Mouse (Mus musculus): ENCODE measurements at regions not wholly inside any gene's neighbourhood (a gene's known extent, or its start where the extent isn't known, plus 50 kb on each side); places are given as distances from the start of the nearest gene placed in this dataset.

DNA sequence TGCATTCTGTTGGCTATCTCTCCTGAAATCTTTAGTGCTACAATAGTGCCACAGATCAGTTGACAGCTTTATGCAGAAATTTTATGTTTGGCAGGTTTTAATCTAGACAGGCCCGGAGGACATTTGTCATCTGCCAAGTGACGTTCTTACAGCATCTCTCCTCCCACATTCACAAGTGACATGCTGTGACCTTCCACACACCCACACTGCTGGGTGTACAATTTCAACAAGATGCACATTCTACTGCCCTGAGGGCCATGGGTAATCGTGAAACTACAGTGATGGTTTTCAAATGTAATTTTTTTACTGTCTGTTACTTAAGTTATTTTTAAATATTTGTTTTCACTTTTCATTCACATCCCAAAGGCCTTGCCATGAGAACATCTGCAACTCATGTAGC lies 639.2 kb upstream of the Gm11114 start:
- 44% methylated on average over 3 of the region's 3 CpGs for WGBS
- no peak for DNase-seq (ENCODE audit: low read depth, low spot score)

DNA sequence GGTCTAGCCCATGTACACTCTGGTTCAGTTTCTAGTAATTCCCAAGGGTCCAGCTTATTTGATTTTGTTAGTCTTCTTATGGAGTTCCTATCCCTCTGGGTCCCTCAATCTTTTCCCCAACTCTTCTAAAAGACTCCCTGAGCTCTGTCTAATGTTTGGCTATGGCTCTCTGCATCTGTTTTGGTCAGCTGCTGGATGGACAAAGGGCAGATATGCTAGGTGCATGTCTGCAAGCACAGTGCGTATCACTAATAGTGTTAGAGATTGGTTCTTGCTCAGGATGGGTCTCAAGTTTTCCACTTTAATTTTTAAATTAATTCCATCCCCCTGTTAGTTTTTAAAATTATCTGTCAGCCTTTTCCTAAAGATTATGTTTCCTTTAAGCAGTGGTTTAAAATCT lies 634.2 kb upstream of the Gm11114 start:
- WGBS, result 93% methylated on average over 1 of the region's 1 CpGs

DNA sequence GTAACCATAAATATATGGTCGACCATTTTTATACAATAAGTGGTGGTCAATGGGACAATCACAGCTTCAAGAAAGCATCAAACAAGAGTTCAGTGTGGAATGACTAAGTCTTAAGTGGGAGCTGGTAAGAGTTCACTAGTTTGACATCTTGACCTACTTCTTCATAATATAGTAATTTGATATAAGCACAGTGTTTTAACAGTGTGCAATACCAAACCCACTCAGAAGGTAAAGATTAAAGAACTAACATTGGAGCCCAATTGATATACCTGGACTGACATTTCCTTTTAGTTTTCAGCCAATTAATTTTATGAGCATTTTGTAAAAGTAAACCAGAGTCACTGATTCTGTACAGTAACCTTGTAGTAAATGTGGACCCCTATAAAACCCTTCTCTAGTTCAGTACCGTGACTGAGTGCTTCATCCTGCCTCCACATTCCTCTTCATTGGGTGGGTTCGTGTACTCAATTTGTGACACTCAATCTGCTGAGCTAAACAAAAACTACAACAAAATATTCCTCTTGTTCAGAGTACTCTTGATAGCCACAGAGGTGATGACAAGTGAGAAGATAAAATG lies 593.9 kb upstream of the Gm11114 start:
- WGBS, result 64% methylated on average over 3 of the region's 3 CpGs

More for the DNA sequence above, 634.2 kb upstream of the Gm11114 start:
- DNase-seq (ENCODE audit: low read depth, low spot score), result no peak

DNA sequence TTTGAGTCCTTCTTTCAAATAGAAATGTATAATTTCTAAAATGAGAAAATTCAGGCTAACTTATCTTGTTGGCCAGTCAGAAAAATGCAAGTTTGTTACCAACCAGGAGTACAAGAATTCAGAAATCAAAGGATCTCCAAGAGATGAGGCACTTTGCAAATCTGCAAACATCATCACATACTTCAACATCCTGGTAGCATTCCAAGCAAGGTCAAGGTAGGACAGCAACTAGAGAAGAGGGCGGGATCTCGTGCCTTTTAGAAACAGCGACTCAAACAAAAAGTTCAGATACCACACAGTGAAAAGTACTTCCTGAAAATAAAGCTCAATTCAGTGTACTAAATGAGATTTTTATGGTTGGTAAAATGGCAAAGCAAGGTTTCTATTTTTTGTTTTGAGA lies 593.2 kb upstream of the Gm11114 start:
- WGBS, result 45% methylated on average over 3 of the region's 3 CpGs
- DNase-seq (ENCODE audit: low read depth, low spot score), result no peak

More for the DNA sequence above, 593.9 kb upstream of the Gm11114 start:
- no peak for DNase-seq (ENCODE audit: low read depth, low spot score)

DNA sequence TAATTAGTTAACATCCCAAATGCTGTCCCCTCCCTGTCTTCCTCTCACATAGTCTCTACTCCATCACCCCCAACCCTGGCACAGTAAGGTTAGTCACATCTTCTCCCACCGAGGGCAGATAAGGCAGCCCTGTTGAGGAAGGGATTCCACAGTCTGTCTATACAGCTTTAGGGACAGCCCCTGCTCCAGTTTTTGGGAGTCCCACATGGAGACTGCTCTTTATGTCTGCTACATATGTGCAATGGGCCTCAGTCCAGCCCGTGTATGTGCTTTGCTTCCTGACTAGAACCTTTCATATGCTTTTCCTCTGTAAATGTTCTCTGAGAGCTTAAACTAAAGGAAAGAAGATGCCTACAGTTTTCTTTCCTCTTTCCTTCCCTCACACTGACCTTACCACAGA lies 592.1 kb upstream of the Gm11114 start:
- WGBS, result 74% methylated on average over 2 of the region's 2 CpGs
- DNase-seq (ENCODE audit: low read depth, low spot score), result no peak

DNA sequence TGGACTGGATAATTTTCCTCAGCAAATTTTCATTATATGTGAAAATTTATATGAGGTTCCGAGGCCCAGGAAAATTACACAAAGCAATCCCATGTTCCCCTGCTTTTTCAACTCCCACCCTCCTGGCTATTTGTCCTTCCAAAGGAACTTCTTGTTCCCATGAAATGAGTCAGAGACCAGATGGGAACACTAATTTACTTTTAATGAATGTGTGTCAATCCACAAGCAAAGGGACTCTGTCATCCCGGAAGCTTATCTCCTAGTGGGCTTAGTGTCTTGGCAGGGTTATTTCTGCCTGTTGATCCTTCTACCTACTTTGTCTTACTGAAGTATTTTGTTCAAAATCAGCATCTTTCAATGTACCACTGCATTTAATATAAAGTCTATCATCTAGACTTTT lies 573.3 kb upstream of the Gm11114 start:
- DNase-seq (ENCODE audit: low read depth, low spot score), result no peak
- 75% methylated on average over 2 of the region's 2 CpGs for WGBS

DNA sequence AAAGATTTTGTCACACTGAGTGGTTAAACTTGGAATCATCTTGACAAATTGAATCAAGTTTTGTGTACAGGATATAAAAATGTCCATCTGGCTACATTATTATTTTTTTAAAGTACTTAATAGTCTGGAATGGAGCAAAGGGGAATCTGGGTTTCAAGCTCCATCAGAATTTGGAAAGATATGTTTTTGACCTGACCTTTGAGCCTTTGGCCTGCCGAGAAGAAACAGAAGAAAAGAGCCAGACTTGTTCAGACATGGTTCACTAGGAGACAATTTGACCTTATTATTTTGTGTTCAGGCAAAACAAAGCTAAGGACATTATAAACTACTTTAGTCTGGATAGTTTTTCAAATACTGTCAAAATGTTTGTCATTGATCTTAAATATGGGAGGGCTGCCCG lies 572.2 kb upstream of the Gm11114 start:
- DNase-seq (ENCODE audit: low read depth, low spot score), result no peak
- 62% methylated on average over 2 of the region's 2 CpGs for WGBS

DNA sequence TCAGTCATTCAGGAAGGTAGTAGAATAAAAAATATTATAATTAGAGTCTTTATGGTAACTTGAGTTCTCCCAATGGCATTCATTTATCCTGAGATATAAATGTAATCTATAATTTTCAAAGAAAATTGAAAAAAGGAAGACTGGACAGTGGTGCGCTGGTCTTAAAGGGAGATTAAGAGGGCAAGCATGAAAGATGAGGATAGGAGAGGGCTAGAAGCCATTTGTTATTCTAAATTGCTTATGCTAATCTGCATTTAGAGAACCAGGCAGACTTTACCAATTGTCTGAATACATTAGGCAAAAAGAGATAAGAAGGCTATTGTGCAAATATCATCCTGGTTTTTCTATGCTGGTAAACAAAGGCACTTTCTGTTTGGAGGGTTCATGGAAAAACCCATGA lies 558.2 kb upstream of the Gm11114 start:
- 87% methylated on average over 1 of the region's 1 CpGs for WGBS

DNA sequence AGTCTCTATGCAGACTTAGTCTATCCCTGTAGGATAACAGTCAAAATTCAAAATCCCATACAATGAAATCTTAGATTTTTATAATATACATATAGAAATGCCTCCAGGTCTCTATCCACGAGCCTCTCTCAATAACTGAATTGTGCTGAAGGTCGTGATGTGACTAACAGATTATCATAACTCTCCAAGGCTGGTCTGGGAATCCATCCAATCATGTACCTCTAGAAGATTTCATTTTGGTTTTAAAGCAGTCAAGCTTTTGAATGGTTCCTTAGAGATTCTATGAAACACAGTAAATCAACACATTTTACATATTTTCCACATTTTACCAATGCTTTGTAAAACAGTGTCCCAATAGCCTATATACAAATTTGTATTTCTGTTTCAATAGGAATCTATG lies 557.7 kb upstream of the Gm11114 start:
- 57% methylated on average over 2 of the region's 2 CpGs for WGBS
- DNase-seq (ENCODE audit: low read depth, low spot score), result no peak

More for the DNA sequence above, 558.2 kb upstream of the Gm11114 start:
- DNase-seq (ENCODE audit: low read depth, low spot score), result no peak

DNA sequence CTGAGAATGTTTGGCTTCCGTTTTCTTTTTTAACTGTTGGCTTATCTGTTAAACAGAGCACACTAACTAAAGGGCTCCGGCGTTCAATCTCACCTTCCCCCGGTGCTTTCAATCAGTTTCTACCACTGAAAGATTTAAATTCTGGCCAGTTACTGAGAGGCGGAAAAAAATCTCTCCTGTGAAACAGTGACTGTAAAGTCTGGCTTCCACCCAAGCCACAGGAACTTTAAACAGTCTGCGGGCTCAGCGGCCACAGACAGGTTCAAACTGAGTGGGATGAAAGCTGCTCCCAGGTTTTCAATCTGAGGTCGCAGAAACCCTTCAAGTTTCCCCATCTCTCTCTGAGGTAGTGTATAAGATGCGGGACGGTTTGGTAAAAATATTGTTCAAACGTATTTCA lies 538.2 kb upstream of the Gm11114 start:
- WGBS, result 60% methylated on average over 11 of the region's 11 CpGs
- no peak for DNase-seq (ENCODE audit: low read depth, low spot score)

DNA sequence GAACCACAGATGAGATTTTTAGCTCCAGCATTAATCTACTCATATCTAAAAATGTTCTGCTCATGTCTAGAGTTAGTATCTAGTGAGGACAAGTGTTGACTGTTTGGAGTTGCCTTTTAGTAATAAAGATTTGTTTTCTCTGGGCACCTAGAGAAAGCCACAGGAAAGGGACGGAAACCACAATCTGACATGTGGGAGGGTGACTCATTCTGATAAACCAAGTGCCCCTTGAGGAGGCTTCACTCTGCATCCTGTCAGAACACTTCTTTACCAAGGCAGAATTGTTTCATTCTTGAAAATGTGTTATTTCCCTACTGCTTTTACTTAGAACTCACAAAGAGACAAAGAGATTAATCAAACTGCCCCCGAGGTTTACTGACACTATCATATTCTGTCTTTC lies 537.4 kb upstream of the Gm11114 start:
- 65% methylated on average over 2 of the region's 2 CpGs for WGBS
- no peak for DNase-seq (ENCODE audit: low read depth, low spot score)

DNA sequence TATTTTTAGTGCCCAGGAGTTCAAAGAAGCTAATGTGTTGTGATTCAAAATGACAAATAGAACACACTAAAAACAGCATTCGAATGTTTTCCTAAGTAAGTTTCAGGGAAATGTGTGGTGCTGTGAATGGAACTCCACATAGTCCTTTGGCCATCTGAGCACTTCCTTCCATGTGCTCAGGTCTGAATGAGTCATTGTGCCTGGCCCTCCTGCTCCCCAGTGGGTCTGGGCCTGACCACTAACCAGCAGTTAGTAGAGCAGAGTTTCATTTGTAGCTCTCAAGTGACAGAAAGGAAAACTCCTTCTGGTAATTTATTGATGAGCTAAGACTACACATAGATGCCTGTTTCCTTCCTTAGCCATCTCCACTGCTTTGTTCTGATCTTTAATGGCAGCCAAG lies 533.4 kb upstream of the Gm11114 start:
- DNase-seq (ENCODE audit: low read depth, low spot score), result no peak
- 83% methylated on average over 1 of the region's 1 CpGs for WGBS

DNA sequence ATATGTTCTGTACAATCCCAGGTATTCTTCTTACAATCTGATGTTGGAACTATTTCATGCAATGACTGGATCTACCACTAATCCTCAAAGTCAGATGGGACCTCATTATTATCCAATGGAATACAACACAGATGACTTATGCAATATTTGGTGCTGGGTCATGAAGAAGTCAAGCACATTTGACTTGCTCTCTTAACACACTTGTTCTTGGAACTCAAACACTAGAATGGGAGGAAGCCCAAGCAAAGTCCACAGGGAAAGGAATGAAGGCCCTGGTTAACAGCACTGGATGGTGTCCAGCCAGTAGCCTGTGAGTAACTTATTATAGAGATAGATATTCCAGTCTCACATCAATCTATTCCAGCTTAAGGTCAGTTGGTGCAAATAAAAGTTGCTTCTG lies 486.8 kb upstream of the Gm11114 start:
- DNase-seq (ENCODE audit: low read depth, low spot score), result no peak

DNA sequence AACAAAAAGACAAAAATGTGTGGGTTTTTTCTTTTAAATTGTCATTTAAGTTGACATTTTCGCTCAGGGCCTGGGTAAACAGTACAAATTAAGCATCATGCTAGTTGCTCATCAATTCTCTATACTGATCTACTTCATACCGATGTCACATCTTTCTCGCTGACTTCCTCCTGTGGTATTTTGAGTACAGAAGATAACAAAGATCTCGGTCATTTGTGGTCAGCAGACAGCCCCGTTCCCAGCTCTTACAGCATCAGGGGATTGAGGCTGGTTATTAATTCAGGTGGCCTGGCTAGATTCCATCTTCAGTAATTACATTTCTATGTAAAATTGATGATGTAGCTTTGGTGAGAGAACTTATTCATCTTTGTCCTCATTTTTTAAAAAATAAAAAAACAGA lies 483.6 kb upstream of the Gm11114 start:
- WGBS, result 82% methylated on average over 5 of the region's 5 CpGs
- no peak for DNase-seq (ENCODE audit: low read depth, low spot score)

DNA sequence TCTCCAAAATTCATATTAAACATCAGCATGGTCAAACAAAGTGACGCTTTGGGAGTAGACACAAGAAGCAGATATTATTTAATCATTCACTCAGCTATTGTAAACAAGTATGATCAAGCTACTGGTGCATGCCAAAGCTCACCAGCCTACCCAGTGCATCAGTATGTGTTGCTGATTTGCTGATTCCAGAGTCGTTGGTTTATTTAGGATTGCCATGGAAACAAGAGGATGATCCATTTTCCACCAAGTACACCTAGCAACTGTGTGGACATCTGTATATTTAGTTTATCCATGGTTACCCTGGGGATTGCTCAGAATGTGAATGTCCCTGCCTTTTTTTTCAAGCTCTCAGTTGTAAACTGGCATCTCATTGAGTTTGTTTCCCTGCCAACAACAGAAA lies 481.9 kb upstream of the Gm11114 start:
- WGBS, result 46% methylated on average over 2 of the region's 2 CpGs
- no peak for DNase-seq (ENCODE audit: low read depth, low spot score)

DNA sequence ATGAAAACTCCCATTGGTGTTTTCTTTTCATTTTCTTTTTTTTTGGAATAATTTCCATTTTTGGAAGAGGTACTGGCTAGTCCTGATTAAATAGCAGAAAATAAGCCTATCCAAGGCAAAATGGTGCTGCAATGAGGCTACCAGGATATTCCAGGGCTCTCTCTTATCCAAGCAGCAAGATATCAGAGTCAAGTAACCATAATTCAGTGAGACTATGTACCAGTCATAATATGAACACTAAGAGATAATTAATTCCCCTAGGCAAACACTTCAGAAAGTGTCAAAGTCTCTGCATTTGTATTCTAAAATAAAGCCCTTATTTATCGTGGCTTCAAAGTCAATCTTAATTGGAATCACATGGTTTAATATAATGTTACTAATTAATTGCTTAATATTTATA lies 475.1 kb upstream of the Gm11114 start:
- no peak for DNase-seq (ENCODE audit: low read depth, low spot score)
- WGBS, result 88% methylated on average over 1 of the region's 1 CpGs

DNA sequence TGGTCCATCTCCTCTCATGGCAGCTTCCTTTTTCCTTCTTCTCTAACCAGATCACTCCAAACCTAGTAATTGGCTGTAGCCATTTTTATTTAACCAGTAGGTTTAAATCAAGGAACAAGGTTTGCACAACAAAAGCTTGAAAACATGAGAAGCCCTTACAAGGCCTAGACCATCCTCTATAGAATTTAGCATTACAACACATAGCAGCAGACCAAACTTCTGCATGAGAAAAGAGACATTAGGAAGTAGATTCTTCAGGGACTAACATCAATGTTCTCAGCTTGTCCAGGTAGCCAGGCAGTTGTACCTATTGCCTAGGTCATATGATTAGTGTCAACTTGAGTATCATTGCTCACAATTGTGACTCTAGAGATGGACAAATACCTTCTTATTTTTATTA lies 468.6 kb upstream of the Gm11114 start:
- no peak for DNase-seq (ENCODE audit: low read depth, low spot score)

DNA sequence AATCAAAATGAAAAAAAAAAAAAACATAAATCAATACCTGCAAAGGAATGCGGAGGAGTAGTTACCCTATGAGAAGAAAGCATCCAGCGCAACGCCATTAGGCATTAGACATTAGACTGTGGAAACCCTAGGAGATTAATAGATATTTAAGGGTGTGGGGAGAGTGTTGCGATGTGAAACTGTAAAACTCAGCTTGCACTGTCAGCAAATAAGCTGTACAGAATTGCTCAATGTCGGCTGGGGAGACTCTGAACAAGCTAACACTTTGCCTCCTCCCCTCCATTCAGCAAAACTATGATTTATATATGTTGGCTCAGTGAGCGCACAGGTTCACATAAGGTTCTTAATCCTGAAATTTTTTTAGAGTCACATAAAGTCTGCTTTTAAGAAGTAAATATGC lies 451.0 kb upstream of the Gm11114 start:
- no peak for DNase-seq (ENCODE audit: low read depth, low spot score)
- 57% methylated on average over 6 of the region's 6 CpGs for WGBS

DNA sequence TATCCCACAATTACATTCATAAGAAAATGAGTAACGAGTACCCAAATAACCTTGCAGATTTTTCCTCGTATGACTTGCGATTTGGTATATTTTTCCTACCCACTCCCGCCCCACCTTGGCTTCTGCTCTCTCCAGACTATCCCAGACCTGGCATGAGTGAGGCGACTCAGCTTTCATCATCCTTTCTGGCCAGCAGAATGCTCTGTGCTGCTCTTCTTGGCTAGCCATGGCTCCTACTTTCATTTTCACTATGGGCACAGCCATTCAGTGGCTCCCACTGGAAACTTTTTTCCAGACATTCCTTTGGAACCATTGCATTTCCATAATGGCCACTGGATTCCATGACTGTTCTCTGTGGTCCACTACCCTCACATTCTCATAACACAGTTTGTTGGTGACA lies 449.1 kb upstream of the Gm11114 start:
- WGBS, result 84% methylated on average over 5 of the region's 5 CpGs
- no peak for DNase-seq (ENCODE audit: low read depth, low spot score)

DNA sequence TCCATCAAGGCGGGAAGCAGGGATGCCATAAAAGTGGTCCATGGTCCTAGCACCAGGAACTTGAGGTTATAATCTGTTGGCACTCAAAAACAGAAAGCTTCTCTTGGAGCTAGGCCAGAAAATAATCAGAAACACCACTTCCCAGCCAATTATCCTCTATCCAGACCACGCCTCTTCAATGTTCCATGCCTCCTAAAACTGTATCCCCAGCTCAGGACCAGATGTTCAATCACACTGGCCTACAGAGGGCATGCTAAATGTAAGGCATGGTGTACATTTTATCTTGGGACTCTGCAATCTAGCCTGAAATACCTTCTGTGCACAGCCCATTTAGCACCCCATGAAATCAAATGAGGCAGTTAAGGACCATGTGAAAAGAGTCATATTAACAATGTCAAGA lies 418.4 kb upstream of the Gm11114 start:
- WGBS, result 54% methylated on average over 2 of the region's 2 CpGs
- DNase-seq (ENCODE audit: low read depth, low spot score), result no peak

DNA sequence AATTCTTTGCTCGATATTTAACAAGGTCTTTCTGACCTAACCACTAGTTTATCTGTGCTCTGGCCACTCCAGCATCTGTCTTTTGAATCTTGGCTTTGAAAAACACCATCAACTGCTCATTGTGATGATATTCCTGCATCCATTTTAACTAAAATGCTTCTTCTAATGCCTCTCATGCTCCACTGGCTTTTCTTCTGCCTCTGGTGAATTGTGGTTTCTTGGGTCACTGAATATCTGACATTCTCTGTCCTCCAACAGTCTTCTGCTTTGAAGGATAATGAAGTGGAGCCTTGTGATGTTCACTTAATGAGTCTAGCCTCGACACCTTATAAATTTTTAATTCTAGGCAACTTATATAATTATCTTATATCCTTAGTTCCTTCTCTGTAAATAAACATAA lies 416.5 kb upstream of the Gm11114 start:
- 75% methylated on average over 2 of the region's 2 CpGs for WGBS
- DNase-seq (ENCODE audit: low read depth, low spot score), result no peak

DNA sequence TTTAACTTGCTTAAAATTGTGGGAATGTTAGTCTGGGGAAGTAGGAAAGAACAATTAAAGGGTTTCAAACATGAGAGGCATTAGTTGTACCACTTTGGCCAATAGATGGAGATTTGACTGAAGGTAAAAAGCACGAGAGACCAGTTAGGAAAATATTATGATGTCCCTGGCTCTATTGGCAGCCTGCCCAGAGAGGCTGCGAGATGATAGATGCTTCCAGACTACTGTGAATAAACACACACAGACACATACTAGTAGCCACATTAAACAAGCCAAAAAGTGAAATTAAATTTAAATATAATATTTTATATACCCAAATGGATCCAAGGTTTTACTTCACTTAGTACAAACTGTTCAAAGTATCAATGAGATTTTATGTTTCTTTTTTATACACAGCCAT lies 411.9 kb upstream of the Gm11114 start:
- 8% methylated on average over 2 of the region's 2 CpGs for WGBS
- no peak for DNase-seq (ENCODE audit: low read depth, low spot score)

DNA sequence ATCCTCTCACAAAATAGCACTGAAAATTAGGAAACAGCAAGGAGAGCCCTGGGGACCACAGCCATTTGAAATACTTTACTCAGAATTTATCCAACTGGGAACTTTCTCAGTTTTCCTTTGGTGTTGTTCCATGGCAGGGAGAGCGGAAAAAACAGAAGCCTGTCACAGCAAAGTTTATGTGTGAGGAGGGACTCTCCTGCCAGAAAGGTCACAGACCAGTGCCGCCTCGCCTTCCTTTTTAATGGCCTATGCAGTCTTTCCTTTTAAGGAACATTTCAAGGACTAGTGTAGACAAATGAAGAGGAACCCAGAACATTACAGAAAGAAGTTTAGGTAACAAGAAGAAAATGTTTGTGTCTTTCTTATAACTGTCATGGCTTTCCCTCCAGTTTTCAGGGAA lies 406.3 kb upstream of the Gm11114 start:
- no peak for DNase-seq (ENCODE audit: low read depth, low spot score)
- 49% methylated on average over 3 of the region's 3 CpGs for WGBS

Data from large intestine, adult 2 months (tissue).